Mouse (Mus musculus): ENCODE results near the gene Gpnmb. TPM values are rescaled to one million over a fixed set of nuclear protein-coding genes. Genes with fewer than 3 reads are reported as not detected.

Gpnmb gene
- total and polyA plus RNA-seq, 2 experiments from 2014 or later: 4.0 to 13.7 TPM

DNA sequence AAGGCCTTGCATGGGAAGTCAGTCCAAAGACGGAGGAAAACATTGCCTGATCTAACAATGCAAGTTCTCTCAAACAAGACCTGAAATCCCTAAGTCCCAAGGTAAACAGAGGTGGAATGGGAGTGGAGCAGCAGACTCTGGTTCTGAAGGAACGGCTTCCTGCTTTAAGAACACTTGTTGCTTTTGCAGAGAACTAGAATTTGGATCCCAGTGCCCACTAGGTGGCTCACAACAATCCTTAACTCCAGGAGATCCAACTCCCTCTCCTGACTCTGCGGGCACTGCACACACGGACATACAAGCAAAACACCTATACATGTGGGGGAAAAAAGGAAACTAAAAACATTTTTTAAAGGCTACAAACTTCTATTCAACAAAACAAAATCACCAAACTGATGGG is 33.0 kb upstream of the Gpnmb start:
- H3K4me1 ChIP-seq (ENCODE audit: control insufficient read depth, insufficient read depth): peaks cover 2% of the 10 kb centered on the region; the same call in 1 of the 2 replicates
- H3K9ac ChIP-seq (replicated peaks; ENCODE audit: low read depth, low read length): no peak overlapping the region
- H3K9me3 ChIP-seq (replicated peaks; ENCODE audit: control insufficient read depth, low read length): no peaks in the 10 kb centered on the region
- no peaks in the 10 kb centered on the region for H3K27me3 ChIP-seq (ENCODE audit: control insufficient read depth, insufficient read depth, low read length)
- ATAC-seq (ENCODE audit: insufficient read depth, low read depth) (no peak), DNase-seq (ENCODE audit: low spot score) (no peak)
- 28% methylated on average over 4 of the region's 4 CpGs for WGBS
- H3K4me2 ChIP-seq (ENCODE audit: low read depth, low read length): no peak overlapping the region
- TF ChIP-seq EP300 (IDR thresholded peaks at IDR 0.05; ENCODE audit: low read depth) (no peak), CTCF (IDR thresholded peaks at IDR 0.05; ENCODE audit: low read depth) (peak; percentile 40)
- no peak overlapping the region for H3K4me3 ChIP-seq (ENCODE audit: low read depth, low read length)
- no peak overlapping the region for H3K27ac ChIP-seq (ENCODE audit: low read depth)
- no peaks in the 10 kb centered on the region for H3K36me3 ChIP-seq (replicated peaks; ENCODE audit: control insufficient read depth, insufficient read depth, low read length)

DNA sequence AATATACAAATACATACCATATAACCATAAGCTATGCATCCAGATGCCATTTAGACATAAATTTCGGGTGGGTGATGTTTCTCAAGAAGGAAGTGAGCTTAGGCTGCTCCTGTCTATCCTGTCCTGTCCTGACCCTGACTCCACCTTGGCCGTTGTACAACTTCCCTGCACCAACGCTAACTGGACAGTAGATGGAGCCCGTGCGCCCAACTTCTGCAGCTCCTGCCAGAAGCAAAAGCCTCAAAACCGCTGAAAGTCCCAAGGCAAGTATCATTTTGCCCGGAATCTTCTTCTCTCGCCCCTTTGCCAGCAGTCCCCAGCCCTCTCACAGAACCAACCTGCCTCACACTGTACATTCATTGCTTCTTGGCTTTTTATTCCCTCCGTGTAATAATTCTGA is 28.4 kb upstream of the Gpnmb start:
- no peak overlapping the region for H3K27ac ChIP-seq (ENCODE audit: low read depth)
- H3K4me1 ChIP-seq (ENCODE audit: control insufficient read depth, insufficient read depth): peaks cover 5% of the 10 kb centered on the region; the same call in 1 of the 2 replicates
- H3K4me3 ChIP-seq (ENCODE audit: low read depth, low read length): peak overlapping the region; percentile 40
- peak; percentile 74 for DNase-seq (ENCODE audit: low spot score)
- H3K36me3 ChIP-seq (replicated peaks; ENCODE audit: control insufficient read depth, insufficient read depth, low read length): no peaks in the 10 kb centered on the region
- no peaks in the 10 kb centered on the region; the same call in 1 of the 2 replicates for H3K9me3 ChIP-seq (replicated peaks; ENCODE audit: control insufficient read depth, low read length)
- ATAC-seq (ENCODE audit: insufficient read depth, low read depth): no peak
- peak overlapping the region; percentile 59 for H3K4me2 ChIP-seq (ENCODE audit: low read depth, low read length)
- no peaks in the 10 kb centered on the region for H3K27me3 ChIP-seq (ENCODE audit: control insufficient read depth, insufficient read depth, low read length)
- peak overlapping the region; percentile 43; the same call in 1 of the 2 replicates for H3K9ac ChIP-seq (replicated peaks; ENCODE audit: low read depth, low read length)
- no peak for TF ChIP-seq EP300 (IDR thresholded peaks at IDR 0.05; ENCODE audit: low read depth)
- peak; percentile 79 for TF ChIP-seq CTCF (IDR thresholded peaks at IDR 0.05; ENCODE audit: low read depth)
- WGBS: 1% methylated on average over 9 of the region's 9 CpGs

DNA sequence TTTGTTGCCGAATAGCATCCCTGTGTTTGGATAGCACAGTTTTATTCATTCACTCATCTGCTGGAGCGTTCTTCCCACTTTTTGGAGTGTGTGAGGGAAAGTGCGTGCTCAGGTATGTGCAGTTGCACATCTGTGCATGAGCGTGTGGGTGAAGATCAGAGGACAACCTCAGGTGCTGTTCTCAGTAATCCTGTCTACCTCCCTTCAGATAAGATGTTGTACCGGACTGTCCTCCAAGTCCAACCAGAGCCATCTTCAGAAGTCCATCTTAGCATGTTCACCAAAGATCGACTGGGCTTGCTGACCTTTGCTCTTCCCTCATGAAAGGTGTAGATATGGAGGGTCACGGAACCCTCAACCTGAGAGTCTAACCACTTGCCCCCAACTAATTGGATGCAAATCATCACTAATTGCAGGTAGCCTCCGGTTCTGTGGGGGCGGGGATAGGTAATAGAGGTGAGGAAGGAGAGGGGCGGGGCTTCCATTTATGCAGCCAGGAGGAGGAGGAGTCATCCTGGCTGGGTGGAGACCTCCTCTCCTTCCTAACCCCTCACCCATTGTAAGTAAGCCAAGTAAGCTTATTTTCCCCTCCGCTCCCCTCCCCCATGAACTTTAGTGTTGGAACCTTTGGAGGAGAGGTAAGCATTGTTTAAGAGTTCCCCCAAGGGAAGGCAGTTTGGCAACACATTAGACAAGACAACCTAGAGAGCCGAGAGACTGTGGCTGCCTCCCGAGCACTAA is 27.8 kb upstream of the Gpnmb start:
- Histone ChIP-seq H3K9ac (replicated peaks; ENCODE audit: low read depth, low read length) (peak overlapping the region; percentile 43; the same call in 1 of the 2 replicates), H3K27ac (ENCODE audit: low read depth) (no peak overlapping the region), H3K27me3 (ENCODE audit: control insufficient read depth, insufficient read depth, low read length) (no peaks in the 10 kb centered on the region), H3K9me3 (replicated peaks; ENCODE audit: control insufficient read depth, low read length) (no peaks in the 10 kb centered on the region; the same call in 1 of the 2 replicates), H3K4me2 (ENCODE audit: low read depth, low read length) (peak overlapping the region; percentile 59), H3K4me3 (ENCODE audit: low read depth, low read length) (peak overlapping the region; percentile 40), H3K4me1 (ENCODE audit: control insufficient read depth, insufficient read depth) (peaks cover 5% of the 10 kb centered on the region; the same call in 1 of the 2 replicates), H3K36me3 (replicated peaks; ENCODE audit: control insufficient read depth, insufficient read depth, low read length) (no peaks in the 10 kb centered on the region)
- TF ChIP-seq CTCF (IDR thresholded peaks at IDR 0.05; ENCODE audit: low read depth) (no peak), EP300 (IDR thresholded peaks at IDR 0.05; ENCODE audit: low read depth) (no peak)
- WGBS: 23% methylated on average over 13 of the region's 13 CpGs
- ATAC-seq (ENCODE audit: insufficient read depth, low read depth) (no peak), DNase-seq (ENCODE audit: low spot score) (no peak)

DNA sequence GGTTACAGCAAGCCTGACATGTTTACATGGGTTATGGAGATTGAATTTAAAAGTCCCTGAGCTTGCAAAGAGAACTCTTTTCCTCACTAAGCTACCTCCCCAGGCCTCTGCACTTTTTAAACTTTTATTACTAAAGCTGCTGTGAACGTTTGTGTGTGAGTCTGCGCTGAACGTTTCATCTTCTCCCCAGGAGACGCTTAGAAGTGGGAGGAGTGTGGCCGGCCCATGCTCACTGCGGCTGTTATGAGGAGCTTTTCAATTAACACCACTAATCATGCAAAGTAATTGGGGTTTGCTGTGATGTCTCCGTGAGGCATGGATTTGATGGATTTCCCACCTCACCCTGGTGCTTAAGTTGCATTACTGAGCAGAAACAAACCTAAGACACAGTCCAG is 27.2 kb upstream of the Gpnmb start:
- Histone ChIP-seq H3K27ac (ENCODE audit: low read depth) (no peak overlapping the region), H3K9ac (replicated peaks; ENCODE audit: low read depth, low read length) (no peak overlapping the region), H3K27me3 (ENCODE audit: control insufficient read depth, insufficient read depth, low read length) (no peaks in the 10 kb centered on the region), H3K4me2 (ENCODE audit: low read depth, low read length) (no peak overlapping the region), H3K4me1 (ENCODE audit: control insufficient read depth, insufficient read depth) (peaks cover 5% of the 10 kb centered on the region; the same call in 1 of the 2 replicates), H3K9me3 (replicated peaks; ENCODE audit: control insufficient read depth, low read length) (no peaks in the 10 kb centered on the region; the same call in 1 of the 2 replicates), H3K4me3 (ENCODE audit: low read depth, low read length) (no peak overlapping the region), H3K36me3 (replicated peaks; ENCODE audit: control insufficient read depth, insufficient read depth, low read length) (no peaks in the 10 kb centered on the region)
- WGBS: 33% methylated on average over 7 of the region's 7 CpGs
- ATAC-seq (ENCODE audit: insufficient read depth, low read depth) (no peak), DNase-seq (ENCODE audit: low spot score) (no peak)
- TF ChIP-seq CTCF (IDR thresholded peaks at IDR 0.05; ENCODE audit: low read depth) (no peak), EP300 (IDR thresholded peaks at IDR 0.05; ENCODE audit: low read depth) (no peak)

DNA sequence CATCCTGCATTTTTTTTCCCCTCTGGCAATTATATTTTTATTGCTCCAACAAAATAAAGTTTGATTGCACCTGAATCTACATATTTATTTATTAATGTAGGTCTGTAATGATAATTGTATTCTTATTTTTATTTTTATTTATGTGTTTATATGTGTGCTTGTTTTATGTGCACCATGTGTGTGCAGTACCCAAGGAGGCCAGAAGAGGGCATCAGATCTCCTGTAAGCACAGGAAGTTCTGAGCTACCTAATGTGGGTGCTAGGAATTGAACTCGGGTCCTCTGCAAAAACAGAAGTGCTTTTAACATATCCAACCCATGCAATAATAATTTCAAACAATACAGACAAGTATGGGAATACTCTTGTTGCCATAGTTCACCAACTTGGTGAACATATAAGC is 26.7 kb upstream of the Gpnmb start:
- Histone ChIP-seq H3K27me3 (ENCODE audit: control insufficient read depth, insufficient read depth, low read length) (no peaks in the 10 kb centered on the region), H3K9me3 (replicated peaks; ENCODE audit: control insufficient read depth, low read length) (no peaks in the 10 kb centered on the region; the same call in 1 of the 2 replicates), H3K4me3 (ENCODE audit: low read depth, low read length) (no peak overlapping the region), H3K36me3 (replicated peaks; ENCODE audit: control insufficient read depth, insufficient read depth, low read length) (no peaks in the 10 kb centered on the region), H3K4me2 (ENCODE audit: low read depth, low read length) (no peak overlapping the region), H3K9ac (replicated peaks; ENCODE audit: low read depth, low read length) (no peak overlapping the region), H3K4me1 (ENCODE audit: control insufficient read depth, insufficient read depth) (peaks cover 5% of the 10 kb centered on the region; the same call in 1 of the 2 replicates), H3K27ac (ENCODE audit: low read depth) (no peak overlapping the region)
- ATAC-seq (ENCODE audit: insufficient read depth, low read depth) (no peak), DNase-seq (ENCODE audit: low spot score) (no peak)
- TF ChIP-seq EP300 (IDR thresholded peaks at IDR 0.05; ENCODE audit: low read depth): no peak
- 0 out of 2 replicates have a peak, but pooled peaks have one; percentile 5 for TF ChIP-seq CTCF (IDR thresholded peaks at IDR 0.05; ENCODE audit: low read depth)
- WGBS: 79% methylated on average over 1 of the region's 1 CpGs

All from heart, postnatal 0 days (tissue).